Mouse (Mus musculus): ENCODE results near the gene Amigo2.
A peak's percentile ranks its signal among the peaks of the same experiment; 100 is the strongest.

Gene Amigo2

GRCm38 (mm10) chr15:97246911-97247790 lies at the start of gene Amigo2, which contains the start of gene Pced1b:
Gene Amigo2 (minus strand): TSS chr15:97247287.
Gene Pced1b (plus strand): TSS chr15:97247107.
- DNase-seq (ENCODE audit: low read depth, low spot score): no peak

- peak; percentile 77 for DNase-seq (ENCODE audit: low read depth, low spot score)
Observed at GRCm38 (mm10) chr15:97291291-97292050, 44.4 kb upstream of the Amigo2 start.

GRCm38 (mm10) chr15:97290351-97290750 lies 43.3 kb upstream of the Amigo2 start:
- no peak for DNase-seq (ENCODE audit: low read depth, low spot score)

- DNase-seq (ENCODE audit: low read depth, low spot score): no peak
Observed at GRCm38 (mm10) chr15:97289176-97289575, 42.1 kb upstream of the Amigo2 start.

GRCm38 (mm10) chr15:97288690-97289089 lies 41.6 kb upstream of the Amigo2 start:
- no peak for DNase-seq (ENCODE audit: low read depth, low spot score)

- DNase-seq (ENCODE audit: low read depth, low spot score): no peak
Observed at GRCm38 (mm10) chr15:97287436-97288143, 40.5 kb upstream of the Amigo2 start.

GRCm38 (mm10) chr15:97286731-97287130 lies 39.6 kb upstream of the Amigo2 start:
- DNase-seq (ENCODE audit: low read depth, low spot score): no peak

GRCm38 (mm10) chr15:97285665-97286212 lies 38.7 kb upstream of the Amigo2 start:
- no peak for DNase-seq (ENCODE audit: low read depth, low spot score)

- no peak for DNase-seq (ENCODE audit: low read depth, low spot score)
Observed at GRCm38 (mm10) chr15:97284201-97284600, 37.1 kb upstream of the Amigo2 start.

GRCm38 (mm10) chr15:97282572-97282881 lies 35.4 kb upstream of the Amigo2 start:
- DNase-seq (ENCODE audit: low read depth, low spot score): no peak

- DNase-seq (ENCODE audit: low read depth, low spot score): no peak
Observed at GRCm38 (mm10) chr15:97281712-97282571, 34.9 kb upstream of the Amigo2 start.

GRCm38 (mm10) chr15:97280776-97281175 lies 33.7 kb upstream of the Amigo2 start:
- no peak for DNase-seq (ENCODE audit: low read depth, low spot score)

- no peak for DNase-seq (ENCODE audit: low read depth, low spot score)
Observed at GRCm38 (mm10) chr15:97280131-97280530, 33.0 kb upstream of the Amigo2 start.

GRCm38 (mm10) chr15:97278340-97278948 lies 31.4 kb upstream of the Amigo2 start:
- DNase-seq (ENCODE audit: low read depth, low spot score): no peak

- DNase-seq (ENCODE audit: low read depth, low spot score): no peak
Observed at GRCm38 (mm10) chr15:97277328-97277727, 30.2 kb upstream of the Amigo2 start.

- DNase-seq (ENCODE audit: low read depth, low spot score): no peak
Observed at GRCm38 (mm10) chr15:97276660-97277153, 29.6 kb upstream of the Amigo2 start.

- no peak for DNase-seq (ENCODE audit: low read depth, low spot score)
Observed at GRCm38 (mm10) chr15:97275626-97276395, 28.7 kb upstream of the Amigo2 start.

GRCm38 (mm10) chr15:97272831-97273230 lies 25.7 kb upstream of the Amigo2 start:
- no peak for DNase-seq (ENCODE audit: low read depth, low spot score)

GRCm38 (mm10) chr15:97271985-97272697 lies 25.1 kb upstream of the Amigo2 start:
- no peak for DNase-seq (ENCODE audit: low read depth, low spot score)
